Mouse (Mus musculus) heart, embryonic 16.5 days (tissue): ENCODE data around the gene Atp6v1c2. TPM values are rescaled to one million over a fixed set of nuclear protein-coding genes. Genes with fewer than 3 reads are reported as not detected.
A peak's percentile ranks its signal among the peaks of the same experiment; 100 is the strongest.

Experiments
- ATAC-seq: fragments of 200-750 bp; cut with Nextera tagmentation; replicated peaks from 2 replicates; pipeline ENCODE4 v1.8.0; 2017; ENCODE audit warnings: moderate number of reproducible peaks; ENCODE audit not compliant: insufficient read depth, low FRiP score; ENCODE audit errors: extremely low read depth
- H3K27ac ChIP-seq: fragments of 300-500 bp; sonication (generic); 2 replicates; pipeline ENCODE4 v1.5.1; 2014; ENCODE audit warnings: mild to moderate bottlenecking, low read length, control low read depth, moderate library complexity
- H3K27me3 ChIP-seq: fragments of 300-500 bp; sonication (generic); 2 replicates; pipeline ENCODE4 v1.6.1; 2014; ENCODE audit warnings: low read length, mixed read lengths; ENCODE audit not compliant: control insufficient read depth, insufficient read depth
- H3K36me3 ChIP-seq: fragments of 300-500 bp; sonication (generic); 2 replicates; pipeline ENCODE4 v1.6.1; 2014; ENCODE audit not compliant: control insufficient read depth, insufficient read depth
- H3K4me1 ChIP-seq: fragments of 300-500 bp; sonication (generic); 2 replicates; pipeline ENCODE4 v1.6.1; 2014; ENCODE audit warnings: low read length, mixed read lengths; ENCODE audit not compliant: control insufficient read depth, insufficient read depth
- H3K4me2 ChIP-seq: fragments of 300-500 bp; sonication (generic); 2 replicates; pipeline ENCODE4 v1.6.1; 2014; ENCODE audit warnings: low read depth, mild to moderate bottlenecking, control low read depth, low read length
- H3K4me3 ChIP-seq: fragments of 300-500 bp; sonication (generic); 2 replicates; pipeline ENCODE4 v1.5.1; 2014; ENCODE audit warnings: mild to moderate bottlenecking, control low read depth, low read length
- H3K9ac ChIP-seq: fragments of 300-500 bp; sonication (generic); 2 replicates; pipeline ENCODE4 v1.6.1; 2014; ENCODE audit warnings: low read length, control low read depth
- H3K9me3 ChIP-seq: fragments of 300-500 bp; sonication (generic); replicated peaks from 2 replicates; pipeline ENCODE4 v1.6.1; 2016; ENCODE audit warnings: low read length; ENCODE audit not compliant: control insufficient read depth
- WGBS: fragments of 180-500 bp; shearing (Covaris S2); extraction: QIAGEN DNeasy Blood & Tissue Kit; methylation state at CpG from one replicate; pipeline ENCODE4 v1.1.7; 2014; 5-methylcytosine and 5-hydroxymethylcytosine counted together
- polyA plus RNA-seq: library from polyadenylated mRNA; unstranded; fragments of >200 nt; fragmentation: Nextera tagmentation; extraction: Ambion mirVana; gene quantifications from 2 replicates; pipeline ENCODE4 v1.2.1, GENCODE M21; 2015

Gene Atp6v1c2
- polyA plus RNA-seq, 1 experiment from 2014 or later: 0.46 TPM

DNA sequence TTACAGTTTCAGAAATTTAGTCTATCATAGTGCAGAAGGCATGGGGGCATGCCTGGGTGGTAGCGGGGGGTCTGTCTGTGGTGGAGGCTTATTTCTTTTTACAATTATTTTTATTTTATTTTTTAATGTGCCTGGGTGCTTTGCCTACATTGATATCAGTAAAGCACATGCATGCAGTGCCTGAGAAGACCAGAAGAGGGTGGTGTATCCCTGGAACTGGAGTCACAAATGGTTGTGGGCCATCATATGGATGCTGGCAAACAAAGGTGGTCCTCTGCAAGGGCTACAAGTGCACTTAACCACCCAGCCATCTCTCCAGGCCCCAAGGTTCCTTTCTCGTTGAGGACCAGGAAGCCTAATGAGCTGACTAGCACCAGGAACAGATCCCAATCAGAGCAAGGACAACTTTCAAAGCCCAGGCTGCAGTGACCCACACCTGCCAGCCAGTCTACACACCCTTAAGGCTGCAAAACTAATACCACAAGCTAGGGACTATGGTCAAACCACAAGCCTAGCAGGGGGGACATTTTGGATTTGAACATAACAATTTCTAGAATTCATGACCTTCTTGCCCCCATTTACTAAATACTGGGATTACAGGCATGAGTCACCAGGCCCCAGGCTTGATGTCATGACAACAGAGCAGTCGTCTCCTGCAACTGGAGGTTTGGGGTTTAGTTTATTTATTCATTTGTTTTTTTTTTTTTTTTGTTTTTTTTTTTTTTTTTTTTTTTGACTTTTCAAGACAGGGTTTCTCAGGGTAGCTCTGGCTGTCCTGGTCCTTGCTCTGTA is 10.2 kb upstream of the Atp6v1c2 start:
- H3K27ac ChIP-seq: no peak overlapping the region
- H3K9me3 ChIP-seq: no peaks in the 10 kb centered on the region
- no peak overlapping the region for H3K4me3 ChIP-seq
- no peaks in the 10 kb centered on the region for H3K36me3 ChIP-seq
- no peaks in the 10 kb centered on the region for H3K4me1 ChIP-seq
- H3K27me3 ChIP-seq: no peaks in the 10 kb centered on the region
- no peak for ATAC-seq
- H3K9ac ChIP-seq: no peak overlapping the region
- no peak overlapping the region for H3K4me2 ChIP-seq
- WGBS: 59% methylated on average over 3 of the region's 3 CpGs

DNA sequence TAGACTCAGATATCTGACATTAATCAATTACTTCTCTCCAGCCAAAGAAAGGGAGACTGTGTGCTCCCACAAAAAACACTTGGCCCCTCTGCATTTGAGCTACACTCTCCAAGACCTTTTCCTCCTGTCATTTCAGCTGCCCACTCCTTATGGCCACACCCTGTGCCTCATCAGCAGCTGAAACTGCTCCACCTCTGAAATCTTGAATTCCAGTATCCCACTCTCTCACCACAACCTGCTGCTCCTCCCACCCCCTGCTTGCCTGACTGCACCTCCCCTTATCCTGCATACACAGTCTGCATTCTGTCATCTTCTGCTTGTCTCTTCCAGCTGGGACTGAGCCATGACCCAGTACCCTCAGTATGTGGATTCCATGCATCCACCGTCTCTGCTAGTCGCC is 9.2 kb upstream of the Atp6v1c2 start:
- no peak overlapping the region for H3K9ac ChIP-seq
- WGBS: 63% methylated on average over 2 of the region's 2 CpGs
- H3K27ac ChIP-seq: no peak overlapping the region
- no peaks in the 10 kb centered on the region for H3K9me3 ChIP-seq
- no peaks in the 10 kb centered on the region for H3K27me3 ChIP-seq
- H3K4me2 ChIP-seq: no peak overlapping the region
- no peaks in the 10 kb centered on the region for H3K4me1 ChIP-seq
- no peak for ATAC-seq
- H3K4me3 ChIP-seq: no peak overlapping the region
- no peaks in the 10 kb centered on the region for H3K36me3 ChIP-seq

DNA sequence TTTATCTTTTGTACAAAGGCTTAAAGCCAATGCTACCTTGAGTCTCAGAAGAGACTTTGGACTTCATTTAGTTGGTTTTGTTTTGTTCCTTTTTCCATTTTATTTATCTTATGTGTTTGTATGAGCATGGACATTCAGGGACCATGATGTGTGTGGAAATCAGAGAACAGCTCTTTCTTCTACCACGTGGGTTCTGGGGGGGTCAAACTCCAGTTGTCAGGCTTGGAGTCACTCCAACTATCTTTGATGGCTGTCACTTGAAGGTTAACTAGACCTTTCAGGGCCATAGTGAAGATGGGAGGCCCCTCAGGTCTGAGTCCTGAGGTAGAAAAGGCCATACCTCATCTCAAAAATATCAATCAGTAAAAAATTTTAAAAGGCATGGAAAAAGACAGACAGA is 4.3 kb upstream of the Atp6v1c2 start:
- H3K27ac ChIP-seq: no peak overlapping the region
- H3K9me3 ChIP-seq: no peaks in the 10 kb centered on the region
- no peak overlapping the region for H3K9ac ChIP-seq
- 11% methylated on average over 1 of the region's 1 CpGs for WGBS
- H3K4me3 ChIP-seq: no peak overlapping the region
- ATAC-seq: no peak
- no peaks in the 10 kb centered on the region for H3K4me1 ChIP-seq
- no peaks in the 10 kb centered on the region; the same call in 1 of the 2 replicates for H3K27me3 ChIP-seq
- H3K4me2 ChIP-seq: no peak overlapping the region
- H3K36me3 ChIP-seq: no peaks in the 10 kb centered on the region

DNA sequence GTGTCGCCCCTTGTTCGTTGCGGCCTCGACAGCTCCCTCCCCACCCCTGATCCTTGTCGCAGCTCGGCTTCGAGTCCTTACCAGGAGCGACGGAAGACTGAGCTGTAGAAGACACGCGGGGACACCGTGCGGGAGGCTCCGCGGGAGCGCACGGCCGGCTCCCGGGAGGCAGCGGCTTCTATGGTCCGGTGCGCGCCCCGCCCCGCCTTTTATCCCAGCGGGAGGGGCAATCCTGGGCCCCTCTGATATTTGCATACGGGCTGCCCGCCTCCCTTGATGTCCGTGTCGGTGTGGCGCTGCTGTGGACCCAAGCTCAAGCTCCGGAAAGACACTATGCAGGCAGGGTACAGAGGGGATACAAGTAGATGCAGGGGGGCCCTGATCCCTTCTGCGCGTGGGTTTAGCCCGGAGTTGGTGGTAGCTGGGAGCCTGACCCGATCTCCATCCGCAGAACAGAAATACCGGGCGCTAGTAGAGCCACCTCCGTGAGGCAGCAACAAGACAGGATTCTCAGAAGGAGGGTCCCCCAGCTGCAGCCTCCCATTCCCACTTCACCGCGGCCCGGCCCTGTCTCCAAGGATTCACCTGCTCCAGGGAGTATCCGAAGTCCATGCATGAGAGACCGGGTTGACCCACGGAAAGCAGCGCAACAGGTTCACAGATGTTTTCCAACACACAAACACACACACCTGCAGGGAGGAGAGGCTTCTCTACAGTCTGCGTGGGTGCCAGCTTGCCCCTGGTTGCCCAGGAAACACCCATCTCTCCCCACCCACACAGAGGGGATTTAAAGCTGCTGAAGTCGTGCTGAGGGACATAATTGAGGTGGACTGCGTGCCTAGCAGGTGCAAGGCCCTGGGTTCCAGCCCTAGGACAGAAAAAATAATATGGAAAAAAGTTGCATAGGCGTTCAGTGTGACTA is 4.3 kb downstream of the Atp6v1c2 start:
- ATAC-seq: no peak
- Histone ChIP-seq H3K9me3 (no peaks in the 10 kb centered on the region), H3K27ac (no peak overlapping the region), H3K4me1 (peaks cover 5% of the 10 kb centered on the region; the same call in 1 of the 2 replicates), H3K36me3 (no peaks in the 10 kb centered on the region), H3K9ac (peak overlapping the region; percentile 56), H3K4me3 (peak overlapping the region; percentile 47), H3K27me3 (peaks cover 33% of the 10 kb centered on the region), H3K4me2 (peak overlapping the region; percentile 74)
- 5% methylated on average over 51 of the region's 51 CpGs for WGBS

DNA sequence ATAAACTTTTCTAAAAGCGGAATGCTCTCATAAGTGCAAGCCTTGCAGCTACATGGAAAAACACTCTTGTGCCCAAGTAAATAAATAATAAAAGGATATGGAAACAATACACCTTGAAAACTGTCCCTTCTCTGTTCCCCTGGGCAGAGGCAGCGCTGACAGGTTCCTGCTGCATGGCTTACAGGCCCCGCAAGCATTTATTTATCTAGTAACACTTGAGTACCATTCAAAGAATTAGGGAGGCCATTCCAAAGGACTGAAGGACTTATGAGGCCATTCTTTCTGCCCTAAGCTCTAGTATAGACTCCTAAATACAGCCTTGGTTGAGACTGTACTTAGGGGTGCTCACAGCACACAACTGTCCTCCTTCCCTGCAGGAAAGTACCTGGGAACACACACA is 10.7 kb downstream of the Atp6v1c2 start:
- ATAC-seq: no peak
- peaks cover 8% of the 10 kb centered on the region for H3K27me3 ChIP-seq
- H3K4me2 ChIP-seq: no peak overlapping the region
- H3K27ac ChIP-seq: no peak overlapping the region
- H3K4me3 ChIP-seq: no peak overlapping the region
- 53% methylated on average over 3 of the region's 3 CpGs for WGBS
- peaks cover 2% of the 10 kb centered on the region; the same call in 1 of the 2 replicates for H3K4me1 ChIP-seq
- H3K36me3 ChIP-seq: no peaks in the 10 kb centered on the region
- no peak overlapping the region for H3K9ac ChIP-seq
- no peaks in the 10 kb centered on the region for H3K9me3 ChIP-seq

DNA sequence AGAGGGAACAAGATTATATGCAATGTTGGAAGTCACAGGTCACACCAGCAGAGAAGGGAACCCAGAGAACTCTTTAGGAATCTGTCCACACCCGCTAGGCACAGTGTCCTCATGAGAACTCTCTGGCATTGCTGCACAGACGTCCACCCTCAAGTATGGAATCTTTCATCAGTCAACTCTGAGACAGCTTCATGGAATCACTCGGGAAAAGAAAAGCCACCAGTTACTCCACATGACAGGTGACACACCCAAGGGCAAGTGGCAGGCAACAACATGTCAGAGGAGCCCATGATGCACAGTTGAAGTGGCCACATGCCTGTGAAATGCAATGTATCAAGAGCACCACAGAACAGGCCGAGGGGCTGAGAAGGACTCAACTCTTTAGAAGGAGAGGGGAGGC is 11.2 kb downstream of the Atp6v1c2 start:
- Histone ChIP-seq H3K9me3 (no peaks in the 10 kb centered on the region), H3K4me2 (no peak overlapping the region), H3K9ac (no peak overlapping the region), H3K36me3 (no peaks in the 10 kb centered on the region), H3K4me3 (no peak overlapping the region), H3K4me1 (peaks cover 2% of the 10 kb centered on the region; the same call in 1 of the 2 replicates), H3K27ac (no peak overlapping the region), H3K27me3 (peaks cover 3% of the 10 kb centered on the region)
- ATAC-seq: no peak
- WGBS: 34% methylated on average over 4 of the region's 4 CpGs

DNA sequence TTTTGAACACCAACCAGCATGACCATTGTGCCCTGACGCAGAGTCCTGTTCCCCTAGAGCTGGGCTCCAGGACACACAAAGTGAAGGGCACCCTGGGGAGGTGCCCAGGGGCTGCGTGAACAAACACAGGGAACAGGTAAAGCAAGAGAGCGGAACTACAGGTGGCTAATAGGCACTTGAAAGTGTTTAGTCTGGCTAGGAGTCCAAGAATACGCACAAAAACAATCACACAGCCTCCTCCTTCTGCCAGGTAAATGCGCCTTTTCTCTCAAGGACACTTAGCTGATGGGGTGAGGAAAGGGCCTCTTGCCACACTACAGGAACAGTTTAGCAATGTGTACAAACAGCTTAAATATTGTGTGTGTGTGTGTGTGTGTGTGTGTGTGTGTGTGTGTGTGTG is 13.1 kb downstream of the Atp6v1c2 start:
- Histone ChIP-seq H3K27me3 (no peaks in the 10 kb centered on the region; the same call in 1 of the 2 replicates), H3K4me3 (no peak overlapping the region), H3K9me3 (no peaks in the 10 kb centered on the region), H3K4me2 (no peak overlapping the region), H3K36me3 (no peaks in the 10 kb centered on the region), H3K9ac (no peak overlapping the region), H3K27ac (no peak overlapping the region), H3K4me1 (peaks cover 2% of the 10 kb centered on the region; the same call in 1 of the 2 replicates)
- 88% methylated on average over 5 of the region's 5 CpGs for WGBS
- ATAC-seq: no peak

DNA sequence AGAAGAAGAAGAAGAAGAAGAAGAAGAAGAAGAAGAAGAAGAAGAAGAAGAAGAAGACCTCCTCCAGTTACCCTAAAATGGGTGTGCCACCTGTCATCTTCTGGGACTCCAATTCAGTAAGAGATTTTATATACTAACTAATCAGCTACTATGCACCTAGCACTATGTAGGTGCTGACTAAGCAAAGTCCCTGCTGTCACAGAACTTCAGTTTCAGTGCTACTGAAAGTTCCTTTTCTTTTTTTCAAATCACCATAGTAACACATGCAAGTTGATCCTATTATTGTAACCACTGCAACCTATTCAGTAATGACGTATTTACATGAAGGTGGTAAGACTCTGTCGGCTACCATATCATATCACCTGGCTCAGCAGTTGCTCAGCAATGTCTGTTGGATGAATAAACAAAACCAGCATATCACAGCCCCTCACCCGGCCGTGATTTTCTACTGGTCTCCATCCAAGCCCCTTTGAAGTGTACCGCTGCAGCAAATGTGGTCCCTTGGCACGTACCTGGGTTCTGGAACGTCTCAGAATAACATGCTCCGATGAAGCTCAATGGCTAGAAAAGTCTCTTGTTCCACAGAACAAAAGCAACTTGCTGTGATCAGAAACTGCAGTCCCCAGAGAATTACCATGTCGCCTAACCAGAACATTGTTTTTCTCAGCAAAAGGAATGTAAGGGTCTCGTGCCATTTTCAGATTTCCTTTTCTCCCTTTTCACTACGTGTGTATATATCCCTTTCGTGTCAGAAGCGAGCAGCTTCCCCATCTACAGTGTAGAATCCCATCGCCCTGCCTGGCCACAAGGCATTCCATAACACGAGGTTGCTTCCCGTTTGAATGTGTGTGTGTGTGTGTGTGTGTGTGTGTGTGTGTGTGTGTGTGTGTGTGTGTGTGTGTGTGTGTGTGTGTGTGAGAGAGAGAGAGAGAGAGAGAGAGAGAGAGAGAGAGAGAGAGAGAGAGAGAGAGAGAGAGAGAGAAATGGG is 18.0 kb downstream of the Atp6v1c2 start:
- no peak overlapping the region for H3K27ac ChIP-seq
- no peak for ATAC-seq
- no peaks in the 10 kb centered on the region for H3K36me3 ChIP-seq
- H3K27me3 ChIP-seq: no peaks in the 10 kb centered on the region; the same call in 1 of the 2 replicates
- H3K4me2 ChIP-seq: no peak overlapping the region
- H3K4me3 ChIP-seq: no peak overlapping the region
- H3K4me1 ChIP-seq: no peaks in the 10 kb centered on the region
- no peak overlapping the region for H3K9ac ChIP-seq
- WGBS: 64% methylated on average over 16 of the region's 16 CpGs
- no peaks in the 10 kb centered on the region for H3K9me3 ChIP-seq
